Mouse (Mus musculus): ENCODE measurements around the gene Rsph9. TPM values are rescaled to one million over a fixed set of nuclear protein-coding genes. Genes with fewer than 3 reads are reported as not detected.

The Rsph9 gene
- total RNA-seq, 2 experiments from 2014 or later = 7.3 TPM; not detected in 1

DNA sequence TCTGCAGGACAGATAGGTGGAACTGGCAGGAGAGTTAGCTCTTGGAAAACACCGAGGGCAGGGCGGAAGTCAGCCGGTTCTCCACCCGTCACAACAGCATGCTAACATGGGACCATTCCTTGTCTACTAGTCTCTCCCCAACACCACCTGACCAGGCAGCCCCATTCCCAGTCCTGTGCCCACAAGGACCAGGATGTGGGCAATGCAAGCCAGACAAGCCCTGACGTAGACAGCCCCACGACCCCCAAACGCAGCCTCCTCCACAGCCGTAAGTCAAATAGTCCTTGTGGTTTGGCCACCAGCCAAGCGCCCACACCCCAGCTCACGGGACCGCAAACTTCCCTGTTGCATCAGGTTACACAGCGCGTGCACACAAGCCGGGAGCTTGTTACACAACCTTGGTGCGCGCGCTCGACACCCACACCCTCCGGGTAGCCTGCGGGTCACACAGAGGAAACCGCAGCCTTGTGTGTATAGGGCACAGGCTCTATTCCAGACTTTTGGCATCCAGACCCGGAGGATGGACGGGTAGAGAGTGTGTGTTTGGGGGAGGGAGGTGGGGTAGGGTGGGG is 70.2 kb downstream of the Rsph9 start:
- no peak for ATAC-seq (replicated peaks; ENCODE audit: low FRiP score, poor library complexity, severe bottlenecking)

Other genes starting within 250 kb of the Rsph9 start
- gene Vegfa, start 111.8 kb downstream of the Rsph9 start, total RNA-seq (2015; ENCODE audit: low replicate concordance) = 8.8 and 14.8 TPM in 2 replicates
- 5.7 and 11.3 TPM in 2 replicates for gene Vegfa, start 111.8 kb downstream of the Rsph9 start, total RNA-seq (2017; ENCODE audit: low replicate concordance)
- 8.6 and 20.9 TPM in 2 replicates for gene Mrps18a, start 33.2 kb downstream of the Rsph9 start, total RNA-seq (2015; ENCODE audit: low replicate concordance)
- gene Mrps18a, start 33.2 kb downstream of the Rsph9 start, total RNA-seq (2017; ENCODE audit: low replicate concordance) = 3.6 and 21.0 TPM in 2 replicates
- gene Mad2l1bp, start 9.3 kb upstream of the Rsph9 start, total RNA-seq (2015; ENCODE audit: low replicate concordance) = 33.0 and 66.5 TPM in 2 replicates
- 30.2 and 33.7 TPM in 2 replicates for gene Mad2l1bp, start 9.3 kb upstream of the Rsph9 start, total RNA-seq (2017; ENCODE audit: low replicate concordance)
- 296 and 371 TPM in 2 replicates for gene Gtpbp2, start 16.8 kb upstream of the Rsph9 start, total RNA-seq (2015; ENCODE audit: low replicate concordance)
- 714 and 945 TPM in 2 replicates for gene Gtpbp2, start 16.8 kb upstream of the Rsph9 start, total RNA-seq (2017; ENCODE audit: low replicate concordance)
- gene Polh, start 58.4 kb upstream of the Rsph9 start, total RNA-seq (2015; ENCODE audit: low replicate concordance) = 4.6 and 4.8 TPM in 2 replicates
- 14.9 and 17.8 TPM in 2 replicates for gene Polh, start 58.4 kb upstream of the Rsph9 start, total RNA-seq (2017; ENCODE audit: low replicate concordance)
- 9.0 and 15.3 TPM in 2 replicates for gene Xpo5, start 58.6 kb upstream of the Rsph9 start, total RNA-seq (2015; ENCODE audit: low replicate concordance)
- gene Xpo5, start 58.6 kb upstream of the Rsph9 start, total RNA-seq (2017; ENCODE audit: low replicate concordance) = 11.7 and 14.9 TPM in 2 replicates
- gene Polr1c, start 103.8 kb upstream of the Rsph9 start, total RNA-seq (2015; ENCODE audit: low replicate concordance) = 14.8 and 18.8 TPM in 2 replicates
- 9.6 and 15.1 TPM in 2 replicates for gene Polr1c, start 103.8 kb upstream of the Rsph9 start, total RNA-seq (2017; ENCODE audit: low replicate concordance)
- gene Yipf3, start 103.9 kb upstream of the Rsph9 start, total RNA-seq (2015; ENCODE audit: low replicate concordance) = 15.4 and 42.8 TPM in 2 replicates
- gene Yipf3, start 103.9 kb upstream of the Rsph9 start, total RNA-seq (2017; ENCODE audit: low replicate concordance) = 22.7 and 29.7 TPM in 2 replicates
- gene Lrrc73, start 109.3 kb upstream of the Rsph9 start, total RNA-seq (2015; ENCODE audit: low replicate concordance) = 0.42 TPM in 1 of 2 replicates, not detected in the other
- gene Lrrc73, start 109.3 kb upstream of the Rsph9 start, total RNA-seq (2017; ENCODE audit: low replicate concordance) = 0.42 and 1.4 TPM in 2 replicates
- gene Tjap1, start 138.8 kb upstream of the Rsph9 start, total RNA-seq (2015; ENCODE audit: low replicate concordance) = 4.0 and 23.1 TPM in 2 replicates
- gene Tjap1, start 138.8 kb upstream of the Rsph9 start, total RNA-seq (2017; ENCODE audit: low replicate concordance) = 12.3 and 28.2 TPM in 2 replicates
- gene Dlk2, start 153.2 kb upstream of the Rsph9 start, total RNA-seq (2015; ENCODE audit: low replicate concordance) = not detected in 2 replicates
- not detected in 2 replicates for gene Dlk2, start 153.2 kb upstream of the Rsph9 start, total RNA-seq (2017; ENCODE audit: low replicate concordance)
- 0.84 and 2.5 TPM in 2 replicates for gene Abcc10, start 184.1 kb upstream of the Rsph9 start, total RNA-seq (2015; ENCODE audit: low replicate concordance)
- gene Abcc10, start 184.1 kb upstream of the Rsph9 start, total RNA-seq (2017; ENCODE audit: low replicate concordance) = 0.51 and 1.1 TPM in 2 replicates
- 3.6 and 5.6 TPM in 2 replicates for gene Zfp318, start 239.5 kb upstream of the Rsph9 start, total RNA-seq (2015; ENCODE audit: low replicate concordance)
- gene Zfp318, start 239.5 kb upstream of the Rsph9 start, total RNA-seq (2017; ENCODE audit: low replicate concordance) = 3.9 and 4.7 TPM in 2 replicates